Mouse (Mus musculus) CH12F3 (cell line): ENCODE results near the gene Mcrip2.

Experiments
- in situ Hi-C: fragments of 300-500 bp; cut with MboI; formaldehyde crosslinking; loops from 2 replicates; pipeline ENCODE4 v1.14.3; 2020; ENCODE audit warnings: low sequenced_read_pairs

Mcrip2 gene

DNA sequence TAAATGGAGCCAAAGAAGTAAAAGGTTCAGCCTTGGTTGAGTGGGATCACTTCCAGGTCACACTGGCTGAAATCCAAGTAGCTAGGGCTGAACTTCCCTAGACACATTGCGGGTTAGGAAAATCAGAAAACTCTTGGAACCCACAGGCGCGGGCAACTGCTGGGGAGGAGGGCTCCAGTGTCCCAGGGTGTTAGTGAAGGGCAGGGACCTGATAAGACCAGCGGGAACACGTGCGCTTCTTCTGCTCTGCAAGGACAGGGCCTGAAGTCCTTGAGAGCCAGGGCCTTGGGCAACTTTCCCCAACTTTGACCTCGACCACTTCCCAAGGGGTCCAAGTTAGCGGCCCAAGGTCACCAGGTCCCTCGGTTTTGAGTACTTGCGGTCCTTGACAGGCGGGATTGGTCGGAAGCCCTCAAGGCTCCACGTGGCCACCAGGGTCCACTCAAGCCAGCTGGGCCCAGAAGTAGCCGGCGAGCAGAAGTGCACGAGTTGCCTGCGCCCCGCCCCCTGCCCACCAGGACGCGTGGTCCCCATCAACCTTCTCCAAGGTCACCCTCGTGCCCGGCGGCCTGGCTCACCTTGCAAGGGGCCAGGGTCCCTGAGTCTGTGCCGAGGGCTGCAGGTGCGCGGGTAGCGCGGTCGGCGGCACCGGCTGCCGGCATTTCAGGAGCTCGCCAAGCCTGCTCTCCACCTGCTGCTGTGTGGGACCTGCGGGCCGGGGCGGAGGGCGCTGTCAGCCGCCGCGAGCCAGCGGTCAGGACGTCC, 546 bp downstream of the Mcrip2 start:
- in situ Hi-C loops, result no loop called here

DNA sequence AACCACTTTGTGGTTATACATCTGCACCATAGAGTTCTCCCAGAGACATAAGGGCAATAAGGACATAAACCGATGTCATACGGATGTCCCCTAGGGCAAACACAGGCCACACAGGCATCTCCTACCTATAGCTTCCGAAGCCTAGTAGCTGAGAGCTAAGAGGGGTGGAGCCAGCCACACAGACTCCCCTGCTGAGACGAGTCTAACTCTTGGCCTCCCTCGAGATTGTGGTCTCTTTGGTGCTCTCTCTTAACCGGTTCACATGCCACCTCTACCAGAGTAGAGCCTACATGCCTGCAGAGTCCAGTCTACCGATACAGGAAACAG, 1.1 kb downstream of the Mcrip2 start:
- in situ Hi-C loops, result no loop called here

DNA sequence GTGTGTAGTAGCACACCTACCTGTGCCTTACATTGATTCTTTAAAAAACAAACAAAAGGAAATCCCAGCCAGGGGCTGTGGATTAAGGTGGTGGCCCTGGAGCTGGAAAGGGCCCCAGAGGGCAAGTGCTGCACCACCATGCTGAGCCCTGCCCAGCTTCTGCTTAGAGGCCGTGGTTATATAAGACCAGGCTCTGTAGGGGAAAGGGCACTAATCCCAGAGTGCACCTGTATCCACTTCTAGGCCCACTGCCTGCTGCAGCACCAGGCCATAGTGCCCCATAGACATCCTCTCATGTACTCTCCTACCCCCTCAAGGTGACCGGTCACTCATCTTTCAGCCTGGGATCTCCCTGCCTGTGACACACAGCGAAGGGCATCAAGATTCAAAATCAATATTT, 2.4 kb downstream of the Mcrip2 start:
- in situ Hi-C loops, result no loop called here

DNA sequence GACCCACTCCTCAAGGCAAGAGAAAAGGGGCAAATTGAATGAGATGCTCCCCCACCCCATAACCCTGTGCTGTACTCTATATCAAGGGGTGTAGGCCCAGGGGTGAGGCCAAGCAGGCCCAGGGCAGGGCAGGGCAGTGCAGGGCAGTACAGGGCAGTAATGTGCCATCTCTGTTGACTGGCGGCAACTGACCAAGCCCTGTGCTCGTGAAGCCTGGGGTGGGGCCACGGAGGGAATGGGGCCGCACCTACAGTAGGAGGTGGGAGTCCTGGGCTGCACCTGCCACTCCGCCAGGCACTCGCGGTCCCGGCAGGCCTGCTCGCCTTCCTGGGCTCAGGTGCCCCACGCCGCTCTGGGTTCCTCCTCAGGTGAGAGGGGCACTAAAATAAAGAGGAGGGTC, 3.3 kb downstream of the Mcrip2 start:
- in situ Hi-C loops, result no loop called here

DNA sequence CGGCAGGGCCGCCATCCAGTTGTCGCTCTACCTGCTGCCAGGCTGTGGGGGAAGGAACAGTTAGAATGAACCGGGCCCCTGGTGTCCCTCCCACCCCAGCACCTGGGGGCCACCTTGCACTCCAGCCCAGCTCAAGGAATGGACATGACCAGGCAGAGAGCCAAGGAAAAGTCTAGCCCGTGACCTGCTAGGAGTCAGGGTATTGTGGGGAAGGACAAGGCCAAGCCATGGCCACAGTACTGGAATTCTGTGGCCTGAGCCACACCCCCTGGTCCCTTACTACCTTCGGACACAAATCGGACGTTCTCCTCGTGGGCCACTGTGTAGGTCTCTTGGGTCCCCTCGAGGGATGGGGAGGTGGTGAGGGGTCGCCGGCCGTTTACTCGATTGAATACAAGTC, 4.3 kb downstream of the Mcrip2 start:
- in situ Hi-C loops, result no loop called here

DNA sequence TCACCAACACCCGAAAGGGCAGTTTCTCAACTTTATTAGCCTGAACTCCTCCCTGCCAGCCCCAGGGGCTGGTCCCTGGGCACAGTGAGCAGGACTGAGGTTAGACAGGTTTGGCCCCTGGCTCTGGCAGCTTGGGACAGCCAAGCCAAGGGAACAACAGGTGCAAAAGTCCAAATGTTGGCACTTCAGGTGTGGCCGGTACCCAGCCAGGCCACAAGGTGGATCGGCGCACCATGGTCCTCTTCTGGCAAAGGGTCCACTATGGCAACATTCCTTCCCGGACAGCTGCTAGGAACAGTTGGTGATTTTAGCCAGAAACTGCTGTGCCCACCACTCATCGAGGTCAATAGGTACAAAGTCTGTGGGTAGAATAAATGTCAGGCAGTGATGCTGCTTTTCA, 4.9 kb downstream of the Mcrip2 start:
- in situ Hi-C loops, result no loop called here

DNA sequence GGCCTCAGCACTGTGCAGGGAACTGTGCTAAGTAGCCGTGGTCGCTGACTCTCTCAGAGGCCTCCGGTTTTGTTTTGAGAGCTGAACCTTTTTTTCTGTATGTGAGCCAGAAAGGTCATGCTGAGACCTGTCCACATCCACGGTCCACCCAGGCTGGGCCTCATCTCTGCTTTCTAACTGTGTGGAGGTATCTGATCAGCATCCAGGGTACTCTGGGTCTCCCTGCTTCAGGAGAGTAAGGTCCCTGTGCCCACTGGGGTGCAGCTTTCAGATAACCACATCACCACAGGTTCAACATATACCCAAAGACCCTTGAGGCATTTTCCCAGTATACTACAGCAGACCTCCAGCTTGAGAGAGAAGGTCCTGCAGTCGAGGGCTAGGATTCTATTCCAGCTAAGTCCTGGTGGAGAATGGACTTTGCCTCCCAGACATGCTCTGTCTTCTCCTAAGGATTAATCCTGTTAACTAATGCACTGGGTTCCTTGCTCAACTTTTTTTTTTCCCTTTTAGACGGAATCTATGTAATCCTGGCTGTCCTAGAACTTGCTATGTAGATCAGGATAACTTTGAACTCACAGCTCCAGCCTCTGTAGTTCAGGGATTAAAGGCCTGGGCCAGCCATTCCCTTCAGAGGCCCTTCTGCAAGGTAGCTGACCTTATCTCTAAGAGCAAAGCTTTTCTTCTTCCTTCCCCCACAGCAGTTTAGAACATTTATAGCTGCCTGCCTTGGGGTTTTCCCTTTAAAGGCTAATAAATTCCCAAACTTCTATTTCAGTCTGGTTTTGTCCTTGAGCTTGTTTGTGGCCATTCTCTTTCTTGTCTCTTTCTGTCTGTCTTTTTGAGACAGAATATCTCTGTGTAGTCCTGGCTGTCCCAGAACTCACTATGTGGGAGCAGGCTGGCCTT, 6.6 kb downstream of the Mcrip2 start:
- in situ Hi-C loops, result no loop called here

DNA sequence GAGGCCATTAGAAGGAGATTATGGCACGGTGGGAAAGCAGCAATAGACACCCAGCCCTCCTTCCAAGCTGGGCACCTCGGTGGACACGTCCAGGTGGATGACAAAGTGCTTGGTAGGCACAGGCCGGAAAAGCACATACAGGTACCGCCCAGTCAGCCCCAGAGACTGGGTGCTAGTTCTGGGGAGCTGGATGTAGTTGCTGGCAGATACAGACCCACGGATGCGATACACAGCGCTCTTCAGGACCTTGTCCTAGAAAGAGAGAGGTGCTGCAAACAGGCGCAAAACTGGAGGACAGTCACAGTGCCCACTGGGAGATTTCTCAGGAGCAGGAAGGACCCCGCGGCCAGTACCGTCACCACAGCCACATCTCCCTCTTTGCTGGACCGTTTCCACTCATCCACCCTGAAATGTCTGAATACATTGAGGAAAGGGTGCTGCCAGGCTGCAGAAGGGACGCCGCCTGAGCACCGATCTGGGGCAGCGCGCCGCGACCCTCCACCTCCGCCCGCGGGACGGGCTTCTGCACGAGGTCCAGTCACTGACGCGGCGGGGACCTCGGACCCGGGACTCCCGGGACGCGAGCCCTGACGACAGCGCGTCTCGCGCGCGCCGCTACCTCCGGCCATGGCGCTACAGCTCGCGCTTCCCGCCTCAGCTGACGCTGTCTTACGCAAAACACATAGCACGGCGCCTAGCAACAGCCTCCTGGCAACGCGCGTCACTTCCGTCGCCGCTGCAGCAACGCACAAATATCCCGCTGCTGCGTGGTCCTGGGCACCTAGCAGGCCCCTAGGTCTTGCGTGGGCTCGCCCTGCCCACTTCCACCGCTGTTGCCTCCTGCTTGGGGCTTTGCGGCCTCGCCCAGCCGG, 7.5 kb downstream of the Mcrip2 start, which contains the start of gene Wdr90:
TSS of gene Wdr90 (minus strand) at position 670 of the 872 bp plus-strand sequence.
- in situ Hi-C loops, result no loop called here

DNA sequence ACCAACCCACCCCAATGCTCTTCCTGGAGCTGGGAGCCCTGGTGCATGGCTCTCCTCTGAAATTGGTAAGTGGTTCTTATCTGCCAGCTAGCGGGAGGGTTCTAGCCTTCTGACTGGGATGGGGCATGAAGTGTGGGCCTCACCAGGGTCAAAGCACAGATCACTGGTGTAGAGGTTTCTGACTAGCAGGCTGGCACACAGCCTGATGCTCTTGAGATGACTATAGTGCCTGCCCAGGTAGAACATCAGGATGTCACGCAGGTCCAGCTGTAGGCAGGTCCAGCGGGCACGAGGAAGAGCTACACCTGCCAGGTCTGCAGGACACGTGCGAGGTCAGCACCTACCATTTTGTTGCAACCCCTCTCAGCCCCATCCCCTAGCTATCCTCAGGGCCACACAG, 8.3 kb downstream of the Mcrip2 start:
- in situ Hi-C loops, result no loop called here

DNA sequence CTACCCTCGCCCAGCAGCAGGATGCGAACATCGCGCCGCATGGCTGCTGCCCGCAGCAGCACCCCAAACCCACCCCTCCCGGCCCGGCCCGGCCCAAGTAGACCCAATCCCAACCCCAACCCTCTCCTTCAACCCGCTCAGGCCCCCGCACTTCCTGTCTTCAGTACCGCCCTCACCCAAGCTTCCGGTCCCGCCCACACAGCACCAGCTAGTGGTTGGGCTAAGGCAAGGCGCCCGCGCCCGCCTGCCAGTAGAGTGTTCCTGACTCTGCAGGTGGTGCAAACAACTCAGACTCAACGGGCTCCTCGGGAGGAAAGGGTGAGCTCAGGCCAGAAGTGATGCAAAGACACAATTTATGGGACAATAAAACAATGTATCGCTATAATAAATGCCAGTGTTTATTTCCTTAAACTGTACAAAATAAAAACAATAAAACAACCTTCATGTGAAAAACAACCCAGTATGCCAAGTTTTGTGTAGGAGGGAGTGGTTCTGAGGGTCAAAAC, 24.1 kb downstream of the Mcrip2 start, which contains the start of gene Rhot2:
TSS of gene Rhot2 (minus strand) at position 456 of the 506 bp plus-strand sequence.
- in situ Hi-C loops, result no loop called here

DNA sequence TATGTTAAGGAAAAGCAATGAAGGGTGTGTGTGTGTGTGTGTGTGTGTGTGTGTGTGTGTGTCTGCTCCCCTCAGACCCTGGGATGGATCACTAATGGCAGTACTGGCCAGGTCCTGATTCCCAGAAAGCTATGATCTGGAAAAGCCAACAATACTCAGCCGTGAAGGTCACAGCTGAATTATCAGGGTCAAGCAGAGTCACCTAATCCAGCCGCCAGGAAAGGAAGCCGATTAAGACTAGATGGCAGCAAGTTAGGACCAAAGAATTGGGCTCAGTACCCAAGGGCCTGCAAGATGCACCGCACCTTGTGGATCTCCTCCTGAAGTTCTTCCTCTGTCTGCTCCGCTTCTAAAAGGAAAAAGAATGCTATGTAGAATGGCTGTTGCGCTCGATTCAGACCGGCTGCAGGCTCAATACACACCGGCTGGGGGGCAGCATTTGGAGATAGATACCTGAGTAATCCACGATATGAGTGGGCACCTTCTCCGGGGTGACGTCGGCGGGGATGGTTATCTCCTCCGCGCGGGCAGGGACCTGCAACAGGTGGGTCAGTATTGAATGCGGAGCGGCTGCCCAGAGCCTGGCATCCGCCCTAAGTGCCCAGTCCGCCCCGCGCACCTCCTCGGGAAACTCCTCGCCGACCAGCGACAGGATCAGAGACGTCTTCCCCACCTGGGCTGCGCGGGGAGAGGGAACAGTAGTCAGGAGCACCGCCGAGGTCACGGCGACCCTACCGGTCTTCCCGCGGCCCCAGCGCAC, 24.7 kb downstream of the Mcrip2 start:
- in situ Hi-C loops, result no loop called here

DNA sequence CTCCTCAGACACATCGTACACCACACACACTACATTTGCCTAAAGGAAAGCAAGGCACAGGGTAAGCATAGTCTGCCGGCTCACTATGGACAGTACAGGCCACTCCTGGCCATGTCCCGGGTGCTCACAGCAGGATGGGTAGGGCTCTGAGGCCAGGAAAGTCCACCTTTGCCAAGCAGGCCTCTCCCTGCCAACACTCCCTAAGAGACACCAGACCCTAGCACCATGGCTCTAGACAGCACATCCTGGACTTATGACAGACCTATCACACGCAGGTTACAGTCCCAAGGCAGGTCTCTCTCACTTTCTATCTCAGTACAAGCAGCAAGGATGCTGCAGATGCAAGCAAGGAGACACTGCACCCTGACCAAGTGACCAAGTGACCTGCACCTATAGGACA, 25.4 kb downstream of the Mcrip2 start:
- in situ Hi-C loops, result no loop called here

DNA sequence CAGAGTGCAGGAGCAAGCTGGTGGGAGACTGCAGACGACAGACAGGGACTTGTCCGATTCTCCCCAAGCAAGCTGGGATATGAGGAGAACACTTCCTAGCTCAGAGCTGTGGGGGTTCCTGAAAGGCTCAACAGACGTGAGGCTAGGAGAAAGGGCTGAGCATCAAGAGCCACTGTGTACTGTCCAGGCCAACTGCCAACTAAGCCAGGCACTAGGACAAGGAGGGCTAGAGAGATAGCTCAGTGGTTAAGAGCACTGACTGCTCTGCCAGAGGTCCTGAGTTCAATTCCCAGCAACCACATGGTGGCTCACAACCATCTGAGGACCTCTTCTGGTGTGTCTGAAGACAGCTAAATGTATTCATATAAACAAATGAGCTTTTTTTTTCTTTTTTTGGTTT, 26.1 kb downstream of the Mcrip2 start:
- in situ Hi-C loops, result no loop called here

DNA sequence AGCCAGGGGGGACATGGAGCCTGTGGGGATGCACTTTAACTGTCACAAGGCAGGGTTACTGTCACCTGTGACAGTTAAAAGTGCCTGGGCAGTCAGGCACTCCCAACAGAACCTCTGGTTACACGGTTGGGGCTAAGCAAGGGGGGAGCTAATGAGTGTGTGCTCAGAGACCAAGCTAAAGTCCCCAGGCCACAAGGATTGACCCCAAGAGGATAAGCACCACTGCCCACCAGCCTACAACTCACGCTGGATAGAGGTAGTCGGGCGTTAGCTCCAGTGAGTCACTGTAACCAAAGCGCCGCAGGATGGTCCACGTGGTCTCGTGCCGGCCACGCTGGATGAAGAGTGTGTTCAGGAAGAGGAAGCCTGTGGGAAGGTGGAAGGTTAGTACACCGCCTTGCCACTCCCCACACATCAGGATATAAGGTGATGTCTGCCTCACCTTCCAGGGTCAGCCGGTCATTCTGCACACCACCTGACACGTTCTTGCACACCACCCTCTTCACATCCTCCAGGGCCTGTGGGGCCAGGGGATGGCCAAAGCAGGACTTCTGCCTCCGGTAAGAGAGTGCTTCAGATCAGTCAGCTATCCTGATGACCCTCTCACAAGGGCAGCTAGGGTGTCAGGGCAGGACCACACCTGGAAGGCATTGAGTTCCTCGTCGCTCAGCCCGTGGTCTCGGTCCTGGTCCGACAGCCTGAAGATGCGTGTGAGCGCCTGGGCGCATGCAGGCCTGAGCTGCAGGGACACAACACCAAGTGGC, 27.3 kb downstream of the Mcrip2 start, which contains the start of gene Gm20683:
TSS of gene Gm20683 (minus strand) at position 647 of the 764 bp plus-strand sequence.
- in situ Hi-C loops, result no loop called here

DNA sequence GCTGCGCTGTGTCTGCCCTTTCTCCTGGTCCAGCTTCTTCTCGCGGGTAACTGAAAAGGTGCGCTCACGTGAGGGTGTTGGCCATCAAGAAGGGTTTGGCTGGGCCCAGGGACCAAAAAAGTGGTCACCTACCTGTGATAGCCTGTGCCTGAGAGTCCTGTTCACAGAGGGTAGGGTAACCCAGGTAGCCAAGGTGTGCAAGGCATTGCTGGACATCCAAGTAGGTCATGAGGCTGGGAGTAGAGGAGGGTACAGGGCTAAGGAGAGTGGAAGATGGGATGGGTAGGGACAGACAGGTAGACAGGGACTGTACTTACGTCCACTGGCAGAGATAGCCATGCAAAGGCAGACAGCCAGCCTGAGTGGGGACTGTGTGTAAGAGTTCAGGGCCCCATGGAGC, 28.0 kb downstream of the Mcrip2 start:
- in situ Hi-C loops, result no loop called here

DNA sequence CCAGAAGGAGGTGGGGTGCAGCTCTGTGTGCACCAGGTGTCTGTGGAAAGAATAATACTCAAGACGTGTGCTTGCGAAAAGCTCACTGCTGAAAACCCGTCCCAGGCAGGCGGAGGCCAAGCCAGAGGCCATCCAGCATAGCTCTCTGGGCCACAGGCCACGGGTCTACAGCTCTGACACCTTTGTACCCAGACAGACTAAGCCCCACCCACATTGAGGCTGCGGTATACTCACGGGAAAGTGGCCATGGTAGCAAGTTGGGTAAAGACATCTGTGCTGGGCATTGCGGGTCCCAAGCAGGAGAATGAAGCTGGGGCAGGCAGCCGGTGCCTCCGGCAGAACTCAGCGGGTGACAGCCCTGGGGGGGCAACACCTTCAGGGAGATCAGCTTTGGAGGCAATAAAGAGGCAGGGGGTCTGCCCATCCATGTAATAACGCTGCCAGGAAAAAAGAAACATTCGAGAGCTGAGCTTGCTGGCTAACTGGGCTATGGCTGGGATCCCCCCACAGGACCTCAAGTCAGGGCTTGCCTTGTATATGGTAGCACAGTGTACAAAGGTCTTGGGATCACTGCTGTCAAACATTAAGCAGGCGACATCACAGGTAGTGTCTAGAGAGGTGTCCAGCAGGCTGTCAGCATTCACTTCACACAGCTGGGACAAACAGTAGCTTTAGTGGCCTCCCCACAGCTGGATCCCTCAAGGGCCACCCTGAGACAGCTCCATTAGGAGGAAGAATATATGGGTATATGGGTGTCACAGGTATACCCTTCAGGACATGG, 28.9 kb downstream of the Mcrip2 start:
- in situ Hi-C loops, result no loop called here

DNA sequence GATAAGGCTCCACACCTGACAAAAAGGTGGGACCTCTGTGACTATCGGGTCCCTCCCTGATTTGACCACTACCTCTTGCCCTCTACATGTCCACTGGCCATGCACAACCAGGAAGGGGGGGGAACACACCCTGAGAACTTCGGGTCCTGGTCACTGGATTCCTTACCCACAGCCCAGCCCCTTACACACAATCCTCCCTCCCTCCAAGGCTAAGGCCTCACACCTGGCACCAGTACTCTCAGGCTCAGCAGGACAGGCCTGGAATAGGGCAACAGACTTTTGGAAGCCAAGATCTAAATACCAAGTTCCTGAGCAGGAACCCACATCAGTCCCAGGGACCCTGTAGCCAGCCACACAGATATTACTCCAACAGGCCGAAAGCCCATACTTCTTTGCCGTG, 29.7 kb downstream of the Mcrip2 start:
- in situ Hi-C loops, result no loop called here

DNA sequence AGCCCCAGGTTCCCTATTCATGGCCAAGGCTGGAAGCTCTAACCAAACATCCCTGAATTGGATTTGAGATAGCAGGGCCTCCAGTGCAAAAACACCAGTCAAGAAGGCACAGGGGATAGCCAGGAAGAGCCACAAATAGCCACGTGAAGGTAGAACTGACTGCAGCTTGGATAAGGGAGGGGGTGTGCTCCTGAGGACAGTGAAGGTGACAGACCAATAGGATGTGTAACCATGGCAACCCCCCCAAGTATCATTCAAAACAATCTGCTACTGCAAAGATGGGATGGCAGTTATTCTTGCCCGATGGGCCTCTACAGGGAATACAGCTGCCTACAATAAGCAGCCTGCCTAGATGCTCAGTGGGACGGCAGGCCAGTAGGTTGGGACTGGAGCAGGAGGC, 31.0 kb downstream of the Mcrip2 start:
- in situ Hi-C loops, result no loop called here

DNA sequence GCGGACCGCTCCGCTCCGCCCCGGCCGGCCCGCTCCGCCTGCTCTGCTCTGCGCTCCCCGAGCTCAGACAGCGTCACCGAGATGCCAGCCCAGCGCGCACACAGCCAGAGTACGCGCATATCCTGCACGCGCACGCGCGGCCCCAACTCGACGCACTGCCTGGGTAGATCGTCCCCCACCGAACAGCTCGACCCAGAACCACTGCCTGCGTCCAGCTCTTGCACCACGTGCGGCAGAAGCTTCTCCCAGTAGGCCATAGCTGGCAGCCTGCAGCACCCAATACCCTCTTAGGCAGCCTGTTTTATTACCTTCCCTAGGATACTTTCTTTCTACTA, 31.5 kb downstream of the Mcrip2 start, which contains the start of gene Rhbdl1:
TSS of gene Rhbdl1 (minus strand) at position 220 of the 335 bp plus-strand sequence.
- in situ Hi-C loops, result no loop called here
